Mouse (Mus musculus): ENCODE data around the gene Samd7. TPM values are rescaled to one million over a fixed set of nuclear protein-coding genes. Genes with fewer than 3 reads are reported as not detected.

Samd7 gene
- polyA plus RNA-seq, 1 experiment = not detected

DNA sequence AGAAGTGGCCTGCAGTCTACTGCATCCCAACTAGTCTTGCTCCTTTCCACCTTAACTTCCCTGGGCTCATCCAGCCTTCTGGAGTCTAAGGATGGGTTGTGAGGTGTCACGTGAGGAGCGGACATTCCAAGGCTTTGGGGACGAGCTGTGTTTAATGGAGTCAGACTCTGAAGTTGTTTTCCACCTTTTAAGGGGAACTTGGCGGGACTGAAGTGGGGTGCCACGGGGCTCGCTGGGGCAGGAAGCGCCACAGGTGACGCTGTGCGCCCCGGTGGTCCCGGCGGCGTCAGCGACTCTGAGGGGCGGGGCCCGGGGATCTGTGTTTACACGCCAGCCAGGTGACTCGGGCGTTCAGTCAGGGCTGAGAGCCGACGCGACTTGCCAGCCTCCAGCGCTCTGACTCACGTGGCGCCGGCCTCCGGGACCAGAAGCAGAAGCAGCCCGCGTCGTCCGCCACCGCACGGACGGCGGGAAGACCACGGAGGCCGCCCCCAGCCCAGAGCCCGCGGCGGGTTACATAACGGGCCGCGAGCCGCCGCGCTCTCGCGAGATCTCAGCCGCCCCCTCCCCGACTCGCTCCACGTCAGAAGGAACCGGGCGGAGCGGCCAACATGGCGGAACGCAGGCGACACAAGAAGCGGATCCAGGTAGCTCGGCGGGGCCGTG lies 46.8 kb downstream of the Samd7 start, which contains the start of gene Sec62:
Gene Sec62, plus strand, starts transcription at position 139 of the 666 bp plus-strand sequence.
- WGBS = under 1% methylated on average over 62 of the region's 62 CpGs
- H3K4me1 ChIP-seq (ENCODE audit: control insufficient read depth, insufficient read depth, low read length) = no peaks in the 10 kb centered on the region; the same call in 1 of the 2 replicates
- TF ChIP-seq CTCF (IDR thresholded peaks at IDR 0.05; ENCODE audit: control insufficient read depth, insufficient read depth, low read length) (no peak), POLR2A (IDR thresholded peaks at IDR 0.05; ENCODE audit: borderline replicate concordance, control insufficient read depth, low read depth, low read length) (peak; percentile 92; the same call in 1 of the 2 replicates)
- H3K4me3 ChIP-seq (replicated peaks; ENCODE audit: control insufficient read depth, low read depth, low read length) = peak within 1 kb of the TSS; percentile 89
- H3K27ac ChIP-seq (ENCODE audit: control insufficient read depth, insufficient read depth, low read depth, low read length, poor library complexity) = peak within 1 kb of the TSS; percentile 98

DNA sequence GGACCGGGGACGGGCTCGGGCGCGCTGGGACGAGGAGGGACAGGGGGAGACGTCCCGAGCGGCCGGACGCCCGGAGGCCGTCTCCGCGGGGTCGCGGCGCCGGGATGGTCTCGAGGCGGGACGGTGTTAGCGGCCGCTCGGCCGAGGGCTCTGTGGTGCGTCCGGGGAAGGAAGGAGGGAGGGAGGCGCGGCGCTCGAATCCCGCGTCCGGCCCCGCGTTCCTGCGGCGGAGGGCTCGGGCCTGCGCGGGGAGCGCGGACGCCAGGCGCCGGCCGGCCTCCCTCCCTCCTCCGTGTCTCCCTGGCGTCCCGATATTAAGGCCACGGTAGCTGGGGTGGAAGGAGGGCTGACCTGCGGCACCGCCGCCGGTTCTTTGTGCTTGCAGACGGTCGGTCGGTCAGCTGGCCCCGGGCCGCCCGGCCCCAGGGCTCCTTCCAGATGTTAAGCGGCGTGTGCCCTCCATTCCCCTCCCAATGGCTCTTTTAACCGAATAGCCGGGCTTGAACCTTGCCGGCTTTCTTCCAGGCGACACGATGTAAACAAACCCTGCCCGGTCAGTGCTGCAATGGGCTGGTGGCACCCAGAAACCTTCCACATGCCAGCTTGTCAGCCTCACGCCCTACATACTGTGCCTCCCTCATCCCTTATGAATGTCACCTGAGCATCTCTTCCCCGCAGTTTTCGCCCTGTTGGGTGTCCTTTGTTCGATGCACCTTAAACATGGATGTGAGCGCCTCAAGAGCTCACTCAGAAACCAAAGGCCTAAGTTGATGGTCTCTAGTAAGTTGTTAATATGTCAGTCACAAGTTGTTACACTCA lies 47.5 kb downstream of the Samd7 start:
- Histone ChIP-seq H3K4me1 (ENCODE audit: control insufficient read depth, insufficient read depth, low read length) (no peaks in the 10 kb centered on the region; the same call in 1 of the 2 replicates), H3K4me3 (replicated peaks; ENCODE audit: control insufficient read depth, low read depth, low read length) (peak overlapping the region; percentile 89), H3K27ac (ENCODE audit: control insufficient read depth, insufficient read depth, low read depth, low read length, poor library complexity) (peak overlapping the region; percentile 98)
- TF ChIP-seq CTCF (IDR thresholded peaks at IDR 0.05; ENCODE audit: control insufficient read depth, insufficient read depth, low read length) = no peak
- TF ChIP-seq POLR2A (IDR thresholded peaks at IDR 0.05; ENCODE audit: borderline replicate concordance, control insufficient read depth, low read depth, low read length) = no peak
- under 1% methylated on average over 75 of the region's 75 CpGs for WGBS

DNA sequence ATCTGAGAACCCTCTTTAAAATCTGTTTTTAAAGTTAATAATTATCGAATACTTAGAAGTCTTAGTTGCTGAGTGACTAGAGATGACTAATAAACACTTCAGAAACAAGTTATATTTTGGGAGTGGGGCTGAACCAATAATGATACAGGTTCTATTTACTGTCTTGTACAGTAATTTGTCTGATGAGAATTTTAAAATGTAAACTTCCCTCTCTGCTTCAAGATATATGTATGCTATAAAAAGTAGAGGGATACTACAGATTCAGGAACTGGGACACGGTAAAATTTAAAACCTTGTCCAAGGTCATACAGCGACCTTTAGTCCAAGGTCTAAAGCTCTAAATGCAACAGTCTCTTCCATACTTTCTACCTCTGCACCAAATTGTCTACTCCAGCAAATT lies 56.1 kb downstream of the Samd7 start:
- TF ChIP-seq POLR2A (IDR thresholded peaks at IDR 0.05; ENCODE audit: borderline replicate concordance, control insufficient read depth, low read depth, low read length) (no peak), CTCF (IDR thresholded peaks at IDR 0.05; ENCODE audit: control insufficient read depth, insufficient read depth, low read length) (no peak)
- WGBS = 92% methylated on average over 3 of the region's 3 CpGs
- H3K4me3 ChIP-seq (replicated peaks; ENCODE audit: control insufficient read depth, low read depth, low read length) = no peak overlapping the region
- H3K27ac ChIP-seq (ENCODE audit: control insufficient read depth, insufficient read depth, low read depth, low read length, poor library complexity) = no peak overlapping the region
- H3K4me1 ChIP-seq (ENCODE audit: control insufficient read depth, insufficient read depth, low read length) = no peaks in the 10 kb centered on the region

DNA sequence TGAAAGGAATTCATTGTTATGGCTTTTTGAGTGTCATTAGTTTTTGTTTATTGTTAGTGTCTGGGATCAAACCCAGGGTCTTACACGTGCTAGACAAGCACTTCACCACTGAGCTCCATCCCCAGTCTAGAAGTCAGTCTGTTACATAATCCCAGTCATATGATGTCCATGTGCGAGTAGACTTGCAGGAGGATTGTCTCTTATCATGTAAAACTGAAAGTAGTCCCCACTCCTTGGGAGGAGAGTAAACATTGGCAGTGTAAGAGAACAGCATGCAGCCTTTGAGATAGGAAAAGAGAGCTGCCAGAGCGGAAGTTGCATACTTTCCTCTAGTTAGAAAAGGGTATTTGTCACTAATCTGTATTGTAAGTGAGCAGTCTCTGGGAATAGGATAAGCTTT lies 66.8 kb downstream of the Samd7 start:
- TF ChIP-seq CTCF (IDR thresholded peaks at IDR 0.05; ENCODE audit: control insufficient read depth, insufficient read depth, low read length) (no peak), POLR2A (IDR thresholded peaks at IDR 0.05; ENCODE audit: borderline replicate concordance, control insufficient read depth, low read depth, low read length) (no peak)
- WGBS = 57% methylated on average over 3 of the region's 3 CpGs
- no peaks in the 10 kb centered on the region for H3K4me1 ChIP-seq (ENCODE audit: control insufficient read depth, insufficient read depth, low read length)
- no peak overlapping the region for H3K27ac ChIP-seq (ENCODE audit: control insufficient read depth, insufficient read depth, low read depth, low read length, poor library complexity)
- no peak overlapping the region for H3K4me3 ChIP-seq (replicated peaks; ENCODE audit: control insufficient read depth, low read depth, low read length)

Other genes with a start within 250 kb of the Samd7 start
- 0.70 and 1.4 TPM in 2 replicates for gene Mecom, start 198.3 kb upstream of the Samd7 start, polyA plus RNA-seq (2011; ENCODE audit: insufficient read depth, insufficient read length, low replicate concordance, missing spikeins)
- not detected in 2 replicates for gene Actrt3, start 146.4 kb upstream of the Samd7 start, polyA plus RNA-seq (2011; ENCODE audit: insufficient read depth, insufficient read length, low replicate concordance, missing spikeins)
- gene Mynn, start 144.2 kb upstream of the Samd7 start, polyA plus RNA-seq (2011; ENCODE audit: insufficient read depth, insufficient read length, low replicate concordance, missing spikeins) = 5.0 and 9.7 TPM in 2 replicates
- gene Lrriq4, start 101.8 kb upstream of the Samd7 start, polyA plus RNA-seq (2011; ENCODE audit: insufficient read depth, insufficient read length, low replicate concordance, missing spikeins) = not detected in 2 replicates
- gene Lrrc34, start 98.4 kb upstream of the Samd7 start, polyA plus RNA-seq (2011; ENCODE audit: insufficient read depth, insufficient read length, low replicate concordance, missing spikeins) = 2.1 TPM in 1 of 2 replicates, not detected in the other
- 2.2 TPM in 1 of 2 replicates, not detected in the other for gene Lrrc31, start 46.5 kb upstream of the Samd7 start, polyA plus RNA-seq (2011; ENCODE audit: insufficient read depth, insufficient read length, low replicate concordance, missing spikeins)
- gene Sec62, start 46.6 kb downstream of the Samd7 start, polyA plus RNA-seq (2011; ENCODE audit: insufficient read depth, insufficient read length, low replicate concordance, missing spikeins) = 60.8 and 65.8 TPM in 2 replicates
- 5.0 and 11.2 TPM in 2 replicates for gene Gpr160, start 109.7 kb downstream of the Samd7 start, polyA plus RNA-seq (2011; ENCODE audit: insufficient read depth, insufficient read length, low replicate concordance, missing spikeins)
- gene Phc3, start 223.1 kb downstream of the Samd7 start, polyA plus RNA-seq (2011; ENCODE audit: insufficient read depth, insufficient read length, low replicate concordance, missing spikeins) = 6.4 and 15.2 TPM in 2 replicates
- 3.7 and 9.0 TPM in 2 replicates for gene Prkci, start 249.5 kb downstream of the Samd7 start, polyA plus RNA-seq (2011; ENCODE audit: insufficient read depth, insufficient read length, low replicate concordance, missing spikeins)